Mouse (Mus musculus): ENCODE results near the gene Hlcs.

Hlcs gene

GRCm38 (mm10) chr16:94150125-94151103, 163.0 kb downstream of the Hlcs start:
- no peak for DNase-seq

- DNase-seq, result peak; percentile 52
These were observed 165.2 kb downstream of the Hlcs start for GRCm38 (mm10) chr16:94148139-94148538.

GRCm38 (mm10) chr16:94143325-94143724, 170.0 kb downstream of the Hlcs start:
- peak; percentile 29 for DNase-seq

GRCm38 (mm10) chr16:94140746-94141145, 172.6 kb downstream of the Hlcs start:
- no peak for DNase-seq

- no peak for DNase-seq
These were observed 179.2 kb downstream of the Hlcs start for GRCm38 (mm10) chr16:94134218-94134617.

GRCm38 (mm10) chr16:94128236-94128835, 185.0 kb downstream of the Hlcs start:
- no peak for DNase-seq

GRCm38 (mm10) chr16:94126200-94126599, 187.2 kb downstream of the Hlcs start:
- no peak for DNase-seq

GRCm38 (mm10) chr16:94125172-94125981, 188.0 kb downstream of the Hlcs start:
- DNase-seq, result no peak

- DNase-seq, result peak; percentile 62
These were observed 190.1 kb downstream of the Hlcs start for GRCm38 (mm10) chr16:94123247-94123646.

GRCm38 (mm10) chr16:94122347-94122746, 191.0 kb downstream of the Hlcs start:
- DNase-seq, result no peak

GRCm38 (mm10) chr16:94118394-94118793, 195.0 kb downstream of the Hlcs start:
- no peak for DNase-seq

- no peak for DNase-seq
These were observed 196.0 kb downstream of the Hlcs start for GRCm38 (mm10) chr16:94117333-94117732.

- no peak for DNase-seq
These were observed 198.7 kb downstream of the Hlcs start for GRCm38 (mm10) chr16:94114693-94115092.

- DNase-seq, result no peak
These were observed 200.2 kb downstream of the Hlcs start for GRCm38 (mm10) chr16:94113160-94113559.

- peak; percentile 52 for DNase-seq
These were observed 215.5 kb downstream of the Hlcs start for GRCm38 (mm10) chr16:94097724-94098455.

- DNase-seq, result no peak
These were observed 216.9 kb downstream of the Hlcs start for GRCm38 (mm10) chr16:94096479-94096878.

GRCm38 (mm10) chr16:94095109-94095822, 218.1 kb downstream of the Hlcs start:
- no peak for DNase-seq

- DNase-seq, result no peak
These were observed 218.9 kb downstream of the Hlcs start for GRCm38 (mm10) chr16:94094251-94095108.

- no peak for DNase-seq
These were observed 220.1 kb downstream of the Hlcs start for GRCm38 (mm10) chr16:94093151-94093863.

Data from kidney, postnatal 10 days (tissue).